Mouse (Mus musculus) splenic B cell, adult 2 months (primary cell): ENCODE measurements around the gene Clip1.

Source experiments
- DNase-seq: peaks from one replicate; pipeline ENCODE4 v3.0.0-alpha.2; 2011; ENCODE audit warnings: low read depth, low spot score
- H3K27me3 ChIP-seq: 2 replicates; pipeline ENCODE4 v1.6.1; 2012; ENCODE audit warnings: mild to moderate bottlenecking, low read length, moderate library complexity, mixed read lengths; ENCODE audit not compliant: control insufficient read depth, poor library complexity, insufficient read depth, severe bottlenecking
- H3K36me3 ChIP-seq: 2 replicates; pipeline ENCODE4 v1.6.1; 2012; ENCODE audit warnings: mild to moderate bottlenecking, low read length, moderate library complexity, mixed read lengths; ENCODE audit not compliant: control insufficient read depth, poor library complexity, insufficient read depth, severe bottlenecking

Clip1 gene

GRCm38 (mm10) chr5:123683043-123683376 is 1.4 kb downstream of the Clip1 start:
- no peaks in the 10 kb centered on the region for H3K36me3 ChIP-seq
- DNase-seq: no peak
- H3K27me3 ChIP-seq: no peaks in the 10 kb centered on the region

GRCm38 (mm10) chr5:123682372-123682771 is 2.0 kb downstream of the Clip1 start:
- DNase-seq: no peak
- no peaks in the 10 kb centered on the region for H3K27me3 ChIP-seq
- H3K36me3 ChIP-seq: no peaks in the 10 kb centered on the region

- H3K36me3 ChIP-seq: no peaks in the 10 kb centered on the region
- no peaks in the 10 kb centered on the region for H3K27me3 ChIP-seq
- DNase-seq: no peak
These were observed 4.7 kb downstream of the Clip1 start for GRCm38 (mm10) chr5:123679546-123680263.

GRCm38 (mm10) chr5:123679106-123679505 is 5.3 kb downstream of the Clip1 start:
- Histone ChIP-seq H3K27me3 (no peaks in the 10 kb centered on the region), H3K36me3 (no peaks in the 10 kb centered on the region)
- no peak for DNase-seq

GRCm38 (mm10) chr5:123675717-123676116 is 8.7 kb downstream of the Clip1 start:
- no peak for DNase-seq
- Histone ChIP-seq H3K36me3 (no peaks in the 10 kb centered on the region), H3K27me3 (no peaks in the 10 kb centered on the region)

GRCm38 (mm10) chr5:123675221-123675620 is 9.2 kb downstream of the Clip1 start:
- H3K36me3 ChIP-seq: no peaks in the 10 kb centered on the region
- no peak for DNase-seq

GRCm38 (mm10) chr5:123671473-123671820 is 13.0 kb downstream of the Clip1 start:
- Histone ChIP-seq H3K36me3 (no peaks in the 10 kb centered on the region), H3K27me3 (no peaks in the 10 kb centered on the region)
- no peak for DNase-seq

More at GRCm38 (mm10) chr5:123675221-123675620, 9.2 kb downstream of the Clip1 start:
- H3K27me3 ChIP-seq: no peaks in the 10 kb centered on the region

GRCm38 (mm10) chr5:123670800-123671472 is 13.5 kb downstream of the Clip1 start:
- DNase-seq: peak; percentile 41
- no peaks in the 10 kb centered on the region for H3K27me3 ChIP-seq
- H3K36me3 ChIP-seq: no peaks in the 10 kb centered on the region

- Histone ChIP-seq H3K27me3 (no peaks in the 10 kb centered on the region), H3K36me3 (no peaks in the 10 kb centered on the region)
- DNase-seq: no peak
These were observed 14.2 kb downstream of the Clip1 start for GRCm38 (mm10) chr5:123669991-123670799.

- no peaks in the 10 kb centered on the region for H3K27me3 ChIP-seq
- DNase-seq: no peak
- no peaks in the 10 kb centered on the region for H3K36me3 ChIP-seq
These were observed 16.5 kb downstream of the Clip1 start for GRCm38 (mm10) chr5:123667915-123668314.

- Histone ChIP-seq H3K27me3 (no peaks in the 10 kb centered on the region), H3K36me3 (no peaks in the 10 kb centered on the region)
- DNase-seq: no peak
These were observed 18.5 kb downstream of the Clip1 start for GRCm38 (mm10) chr5:123665956-123666355.

- no peaks in the 10 kb centered on the region for H3K27me3 ChIP-seq
- DNase-seq: no peak
- H3K36me3 ChIP-seq: no peaks in the 10 kb centered on the region
These were observed 20.1 kb downstream of the Clip1 start for GRCm38 (mm10) chr5:123664329-123664728.

- no peak for DNase-seq
- H3K27me3 ChIP-seq: no peaks in the 10 kb centered on the region
- no peaks in the 10 kb centered on the region for H3K36me3 ChIP-seq
These were observed 22.4 kb downstream of the Clip1 start for GRCm38 (mm10) chr5:123662059-123662458.

GRCm38 (mm10) chr5:123661602-123662001 is 22.8 kb downstream of the Clip1 start:
- no peaks in the 10 kb centered on the region for H3K27me3 ChIP-seq

GRCm38 (mm10) chr5:123657651-123658050 is 26.8 kb downstream of the Clip1 start:
- Histone ChIP-seq H3K27me3 (no peaks in the 10 kb centered on the region), H3K36me3 (no peaks in the 10 kb centered on the region)
- no peak for DNase-seq

More at GRCm38 (mm10) chr5:123661602-123662001, 22.8 kb downstream of the Clip1 start:
- no peak for DNase-seq
- H3K36me3 ChIP-seq: no peaks in the 10 kb centered on the region
